Mouse (Mus musculus) forebrain, embryonic 10.5 days (tissue): ENCODE results near the gene Ccdc47. TPM values are rescaled to one million over a fixed set of nuclear protein-coding genes. Genes with fewer than 3 reads are reported as not detected.

ENCODE experiments used
- DNase-seq: peaks from one replicate; pipeline ENCODE4 v3.0.0-alpha.2; 2017; ENCODE audit warnings: low spot score; ENCODE audit errors: extremely low spot score
- H3K27ac ChIP-seq: fragments of 300-500 bp; sonication (generic); 2 replicates; pipeline ENCODE4 v1.5.1; 2016; ENCODE audit warnings: mild to moderate bottlenecking
- H3K27me3 ChIP-seq: fragments of 300-500 bp; sonication (generic); 2 replicates; pipeline ENCODE4 v1.6.1; 2016; ENCODE audit warnings: mild to moderate bottlenecking; ENCODE audit not compliant: poor library complexity, severe bottlenecking
- H3K36me3 ChIP-seq: fragments of 300-500 bp; sonication (generic); replicated peaks from 2 replicates; pipeline ENCODE4 v1.6.1; 2016; ENCODE audit warnings: mild to moderate bottlenecking, moderate library complexity
- H3K4me1 ChIP-seq: fragments of 300-500 bp; sonication (generic); 2 replicates; pipeline ENCODE4 v1.6.1; 2016
- H3K4me3 ChIP-seq: fragments of 300-500 bp; sonication (generic); 2 replicates; pipeline ENCODE4 v1.5.1; 2016; ENCODE audit warnings: mild to moderate bottlenecking, moderate library complexity
- H3K9me3 ChIP-seq: fragments of 300-500 bp; sonication (generic); 2 replicates; pipeline ENCODE4 v1.6.1; 2016; ENCODE audit warnings: mild to moderate bottlenecking, moderate library complexity
- WGBS: fragments of 180-500 bp; shearing (Covaris S2); methylation state at CpG from one replicate; pipeline ENCODE4 v1.1.7; 2016; 5-methylcytosine and 5-hydroxymethylcytosine counted together
- polyA plus RNA-seq: library from polyadenylated mRNA; unstranded; fragments of >200 nt; fragmentation: Nextera tagmentation; extraction: Ambion mirVana; gene quantifications from 2 replicates; pipeline ENCODE4 v1.2.1, GENCODE M21; 2016

Gene Ccdc47
- polyA plus RNA-seq, 1 experiment from 2014 or later: 77.3 TPM

DNA sequence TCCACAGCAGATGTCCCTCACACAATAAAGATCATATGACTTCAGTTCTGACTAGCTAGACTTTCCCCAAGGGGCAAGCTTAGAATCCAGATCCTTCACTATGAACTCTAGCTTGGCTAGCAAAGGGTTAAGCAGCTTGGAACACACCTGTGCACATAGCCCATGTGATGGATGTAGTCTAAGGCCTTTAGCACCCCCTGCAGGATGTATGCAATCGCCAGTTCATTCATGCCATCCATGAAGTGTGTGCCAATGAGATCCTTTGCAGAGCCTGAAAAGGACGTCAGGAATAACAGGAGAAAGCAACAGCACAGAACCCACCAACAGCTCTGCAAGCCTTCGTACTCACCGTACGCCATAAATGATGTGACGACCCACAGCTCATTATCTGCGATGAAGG, 45.3 kb downstream of the Ccdc47 start:
- Histone ChIP-seq H3K4me1 (no peaks in the 10 kb centered on the region), H3K9me3 (no peaks in the 10 kb centered on the region), H3K27ac (no peak overlapping the region), H3K36me3 (peaks cover 62% of the 10 kb centered on the region), H3K27me3 (no peaks in the 10 kb centered on the region), H3K4me3 (no peak overlapping the region)
- no peak for DNase-seq
- 78% methylated on average over 7 of the region's 7 CpGs for WGBS

DNA sequence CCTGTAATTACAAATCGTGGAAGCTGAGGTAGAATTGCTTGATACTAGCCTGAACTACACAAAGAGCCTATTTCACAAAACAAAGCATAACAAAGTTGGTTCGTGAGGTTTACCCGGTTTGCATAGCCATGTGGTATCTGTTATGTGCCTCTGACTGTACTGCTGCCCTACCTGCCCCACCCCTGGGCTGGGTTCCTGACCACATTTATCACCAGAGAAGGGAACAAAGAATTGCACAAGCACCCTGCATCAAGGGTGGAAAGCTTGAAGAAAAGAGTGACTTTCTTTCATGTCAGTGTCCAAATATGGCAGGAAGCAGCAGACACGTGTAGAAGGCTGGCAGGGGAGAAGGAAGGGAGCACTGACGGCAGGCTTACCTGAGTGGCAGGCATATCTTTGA, 48.7 kb downstream of the Ccdc47 start:
- H3K9me3 ChIP-seq: no peaks in the 10 kb centered on the region
- DNase-seq: no peak
- no peaks in the 10 kb centered on the region for H3K27me3 ChIP-seq
- H3K4me3 ChIP-seq: no peak overlapping the region
- 86% methylated on average over 5 of the region's 5 CpGs for WGBS
- H3K27ac ChIP-seq: no peak overlapping the region
- peaks cover 82% of the 10 kb centered on the region for H3K36me3 ChIP-seq
- no peaks in the 10 kb centered on the region; the same call in 1 of the 2 replicates for H3K4me1 ChIP-seq

DNA sequence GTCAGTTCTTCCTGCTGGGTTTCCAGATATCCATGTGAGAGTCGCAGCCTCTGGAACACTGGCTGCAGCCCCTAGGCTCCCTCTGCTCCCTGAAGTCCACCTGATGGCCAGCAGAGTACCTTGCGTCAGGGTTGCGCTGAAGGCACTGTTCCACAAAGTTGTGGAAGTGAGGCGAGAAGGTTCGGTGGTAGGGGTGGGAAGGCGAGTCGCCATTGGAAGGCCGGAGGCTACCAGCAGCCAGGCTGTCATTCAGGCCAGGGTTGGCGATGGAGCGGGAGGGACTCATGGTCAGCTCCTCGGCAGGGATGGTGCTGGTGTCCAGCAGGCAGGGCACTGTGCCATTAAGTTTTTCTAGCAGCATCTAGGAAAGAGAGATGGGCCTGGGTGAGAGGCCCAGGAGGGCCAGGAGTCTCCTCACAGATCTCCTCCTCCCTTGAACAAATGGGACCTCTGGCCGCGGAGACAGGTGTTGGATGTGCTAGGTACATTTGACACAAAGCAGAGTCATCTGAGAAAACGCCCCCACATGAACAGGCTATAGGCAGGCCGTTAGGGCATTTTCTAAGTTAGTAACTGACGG, 51.5 kb downstream of the Ccdc47 start:
- no peak overlapping the region for H3K4me3 ChIP-seq
- DNase-seq: no peak
- H3K27me3 ChIP-seq: no peaks in the 10 kb centered on the region
- peaks cover 68% of the 10 kb centered on the region for H3K36me3 ChIP-seq
- no peaks in the 10 kb centered on the region for H3K9me3 ChIP-seq
- 91% methylated on average over 16 of the region's 16 CpGs for WGBS
- no peak overlapping the region for H3K27ac ChIP-seq
- H3K4me1 ChIP-seq: peaks cover 16% of the 10 kb centered on the region

DNA sequence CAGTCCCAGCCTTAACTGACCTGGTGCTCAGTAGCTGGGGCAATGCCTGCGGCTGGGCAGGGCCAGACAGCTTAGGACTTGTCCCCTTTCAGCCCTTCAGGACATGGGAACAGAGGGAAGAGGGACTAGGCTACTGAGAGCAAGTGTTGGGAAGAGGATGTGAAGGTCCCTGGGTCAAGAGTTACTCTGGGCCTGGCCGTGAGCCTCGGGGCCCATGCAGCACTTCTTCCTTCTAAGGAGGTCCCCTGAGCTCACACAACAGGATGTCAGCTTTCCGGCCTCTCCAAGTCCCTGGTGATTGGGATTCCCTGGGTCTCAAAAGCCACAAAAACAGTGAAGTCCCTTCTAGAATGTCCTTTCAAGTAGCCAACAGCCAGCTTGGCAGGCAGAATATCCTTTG, 52.6 kb downstream of the Ccdc47 start:
- WGBS: 94% methylated on average over 4 of the region's 4 CpGs
- DNase-seq: no peak
- peak overlapping the region; percentile 51; the same call in 1 of the 2 replicates for H3K27ac ChIP-seq
- no peak overlapping the region for H3K4me3 ChIP-seq
- H3K36me3 ChIP-seq: peaks cover 69% of the 10 kb centered on the region
- no peaks in the 10 kb centered on the region for H3K27me3 ChIP-seq
- H3K4me1 ChIP-seq: peaks cover 28% of the 10 kb centered on the region
- no peaks in the 10 kb centered on the region for H3K9me3 ChIP-seq

DNA sequence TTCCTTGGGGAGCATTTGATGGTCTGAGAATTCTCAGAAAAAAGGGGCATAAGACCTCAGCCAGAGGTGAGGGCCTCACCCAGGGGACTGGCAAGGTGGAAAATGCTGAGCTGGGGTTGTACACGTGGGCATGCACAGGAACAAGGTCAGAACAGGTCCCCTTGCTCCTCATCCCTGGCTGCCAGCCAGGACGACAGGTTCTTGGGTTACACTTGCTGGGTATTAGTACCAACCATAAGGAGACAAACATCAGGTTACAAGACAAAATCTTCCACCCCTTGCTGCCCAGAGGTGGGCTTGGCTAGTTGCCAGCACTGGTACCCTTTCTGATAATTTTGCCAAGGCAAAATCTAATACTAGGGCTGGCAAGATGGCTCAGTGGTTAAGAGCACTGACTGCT, 53.9 kb downstream of the Ccdc47 start:
- DNase-seq: no peak
- Histone ChIP-seq H3K36me3 (peaks cover 71% of the 10 kb centered on the region), H3K27me3 (no peaks in the 10 kb centered on the region), H3K4me1 (peaks cover 37% of the 10 kb centered on the region), H3K4me3 (no peak overlapping the region), H3K9me3 (no peaks in the 10 kb centered on the region), H3K27ac (no peak overlapping the region)
- 85% methylated on average over 2 of the region's 2 CpGs for WGBS

DNA sequence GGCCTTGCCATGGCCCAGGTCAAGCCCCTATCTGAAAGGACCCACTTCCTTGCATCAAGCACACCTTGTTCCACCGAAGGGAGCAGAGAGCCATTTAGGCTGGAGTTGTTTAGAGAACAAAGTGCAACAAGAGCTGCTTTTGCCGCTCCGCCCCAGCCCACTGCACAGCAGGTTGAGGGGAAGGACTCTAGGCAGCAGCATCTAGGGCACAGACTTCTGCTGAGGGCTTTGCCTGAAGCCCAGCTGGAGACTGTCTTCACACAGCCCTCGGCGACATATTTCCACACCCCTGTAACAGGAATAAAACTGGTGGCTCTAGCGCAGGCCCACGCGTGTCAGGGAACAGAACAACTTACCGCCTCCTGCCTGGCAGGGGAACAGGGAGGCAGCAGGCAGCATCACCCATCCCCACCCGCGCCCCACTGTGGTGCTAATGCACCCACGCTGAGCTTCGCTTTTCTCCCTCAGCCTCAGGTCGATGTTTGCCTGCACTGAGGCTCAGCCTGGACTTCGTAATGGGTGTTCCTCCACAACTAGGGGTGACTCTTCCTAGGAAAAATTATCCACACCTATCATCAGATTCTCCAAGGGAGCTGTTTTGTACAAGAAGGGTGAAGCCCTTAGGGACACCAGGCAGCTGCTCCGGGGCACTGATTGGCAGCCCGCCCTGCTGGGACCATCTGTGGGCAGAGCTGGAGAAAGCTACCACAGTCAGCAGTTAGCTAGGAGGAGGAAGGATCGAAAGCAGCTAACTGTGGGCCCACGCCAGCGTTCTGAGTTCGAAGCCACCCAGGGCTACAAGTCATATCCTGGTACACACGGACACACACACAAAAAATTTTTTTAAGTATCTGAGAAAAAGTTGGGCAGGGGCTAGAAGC, 55.1 kb downstream of the Ccdc47 start, which contains the start of the genes Gm10840 and Limd2:
TSS of gene Gm10840 (plus strand) at position 10 of the 881 bp plus-strand sequence.
TSS of gene Limd2 (minus strand) at position 20 of the 881 bp plus-strand sequence.
- WGBS: 33% methylated on average over 22 of the region's 22 CpGs
- Histone ChIP-seq H3K9me3 (no peaks in the 10 kb centered on the region), H3K27me3 (no peaks in the 10 kb centered on the region), H3K36me3 (peaks cover 71% of the 10 kb centered on the region), H3K27ac (peak within 1 kb of the TSS; percentile 99), H3K4me1 (peaks cover 48% of the 10 kb centered on the region), H3K4me3 (peak within 1 kb of the TSS; percentile 88)
- DNase-seq: peak; percentile 32

DNA sequence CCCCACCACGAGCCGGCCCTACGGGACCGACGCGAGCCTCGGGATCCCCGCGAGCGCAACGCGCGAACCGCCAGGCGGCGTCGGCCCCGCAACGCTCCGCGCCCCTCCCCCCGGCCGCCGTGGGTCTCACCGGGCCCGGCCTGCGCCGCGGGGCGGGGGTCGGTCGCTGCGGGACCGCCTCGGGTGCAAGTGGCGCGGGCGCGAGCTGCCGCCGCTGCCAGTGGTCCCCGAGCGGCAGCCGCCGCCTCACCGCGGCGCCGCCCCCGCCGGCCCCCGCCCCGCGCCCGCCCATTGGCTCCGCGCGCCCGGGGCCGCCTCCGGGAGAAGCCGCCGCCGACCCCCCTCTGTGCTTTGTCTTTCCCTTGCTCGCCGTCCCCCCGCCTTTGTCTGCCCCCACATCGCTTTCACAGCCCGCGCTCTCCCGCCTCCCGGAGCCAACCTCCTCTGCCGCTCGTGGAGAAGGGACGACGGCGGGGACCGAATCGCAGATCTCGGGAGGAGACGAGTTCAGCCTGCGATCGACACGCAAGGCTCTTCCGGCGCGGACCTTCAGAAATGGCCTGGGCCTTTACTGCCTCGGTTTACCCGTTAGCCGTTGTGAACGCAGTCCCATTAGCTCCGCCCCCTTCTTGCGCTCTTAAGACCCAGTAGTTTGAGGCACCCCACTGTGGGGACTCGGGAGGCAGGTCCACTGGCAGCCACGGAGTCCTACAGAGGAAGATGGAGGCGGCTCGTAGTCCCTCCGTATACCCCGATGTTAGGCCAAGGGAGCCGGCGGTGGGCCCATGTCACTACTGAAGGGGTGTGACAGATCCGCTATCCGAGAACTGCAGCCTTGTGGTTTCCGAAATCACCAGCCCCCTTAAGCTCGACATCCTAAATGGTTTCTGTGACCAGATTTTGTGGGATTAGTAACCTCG, 56.0 kb downstream of the Ccdc47 start:
- peaks cover 71% of the 10 kb centered on the region for H3K36me3 ChIP-seq
- peak overlapping the region; percentile 88 for H3K4me3 ChIP-seq
- H3K9me3 ChIP-seq: no peaks in the 10 kb centered on the region
- H3K27ac ChIP-seq: peak overlapping the region; percentile 99
- under 1% methylated on average over 83 of the region's 106 CpGs for WGBS
- DNase-seq: peak; percentile 84
- H3K4me1 ChIP-seq: peaks cover 49% of the 10 kb centered on the region
- H3K27me3 ChIP-seq: no peaks in the 10 kb centered on the region

DNA sequence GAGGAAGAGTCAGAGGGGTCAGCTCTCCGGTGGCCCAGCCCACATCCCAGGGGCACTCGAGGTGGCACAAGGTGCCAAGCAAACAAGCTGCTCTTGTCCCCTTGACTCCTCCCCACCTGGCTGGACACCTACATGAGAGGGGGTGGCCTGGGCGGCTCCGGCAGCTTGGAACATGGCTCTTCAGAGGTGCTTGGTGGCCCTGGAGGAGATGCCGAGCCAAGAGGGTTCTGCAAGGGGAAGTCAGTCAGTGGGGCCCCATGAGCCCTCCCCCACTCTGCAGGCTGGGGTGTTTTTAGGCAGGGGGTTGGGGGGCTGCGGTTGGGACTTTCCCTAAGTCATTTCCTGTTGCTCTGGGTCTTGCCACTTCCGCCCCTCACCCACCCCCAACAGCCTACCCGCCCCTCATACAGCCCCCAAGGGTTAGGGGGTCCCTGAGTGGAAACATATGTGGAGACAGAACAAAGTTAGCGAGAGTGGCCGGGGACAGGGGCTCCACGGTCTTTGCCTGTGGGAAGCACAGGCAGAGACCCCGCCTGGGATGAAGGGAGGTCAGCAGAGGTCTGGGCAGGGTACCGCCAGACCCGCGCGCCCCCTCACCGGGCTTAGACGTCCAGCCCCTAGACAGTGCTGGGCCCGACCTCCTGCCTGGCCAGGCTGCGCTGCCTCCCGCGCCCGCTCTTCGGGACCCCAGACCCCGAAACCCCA, 56.8 kb downstream of the Ccdc47 start:
- peak; percentile 56 for DNase-seq
- peaks cover 71% of the 10 kb centered on the region for H3K36me3 ChIP-seq
- H3K27me3 ChIP-seq: no peaks in the 10 kb centered on the region
- WGBS: 1% methylated on average over 23 of the region's 25 CpGs
- H3K4me1 ChIP-seq: peaks cover 49% of the 10 kb centered on the region
- H3K27ac ChIP-seq: peak overlapping the region; percentile 99
- no peaks in the 10 kb centered on the region for H3K9me3 ChIP-seq
- H3K4me3 ChIP-seq: peak overlapping the region; percentile 88

DNA sequence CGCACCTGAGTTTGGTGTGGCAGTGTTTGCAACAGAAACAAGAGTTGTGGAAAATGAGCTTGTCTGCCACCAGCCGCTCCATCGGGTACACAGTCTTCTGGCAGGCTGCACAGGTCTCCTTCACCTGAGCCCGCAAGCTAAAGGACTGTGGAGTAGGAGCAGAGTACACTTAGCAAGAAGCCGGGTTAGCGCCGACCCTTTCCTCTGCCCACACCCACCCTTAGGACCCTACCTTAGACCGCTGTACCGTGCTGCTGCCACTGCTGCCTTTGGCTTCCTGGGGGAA, 57.3 kb downstream of the Ccdc47 start:
- Histone ChIP-seq H3K27ac (peak overlapping the region; percentile 99), H3K4me3 (peak overlapping the region; percentile 88), H3K4me1 (peaks cover 49% of the 10 kb centered on the region), H3K9me3 (no peaks in the 10 kb centered on the region), H3K36me3 (peaks cover 71% of the 10 kb centered on the region), H3K27me3 (no peaks in the 10 kb centered on the region)
- WGBS: 56% methylated on average over 9 of the region's 9 CpGs
- peak; percentile 21 for DNase-seq

DNA sequence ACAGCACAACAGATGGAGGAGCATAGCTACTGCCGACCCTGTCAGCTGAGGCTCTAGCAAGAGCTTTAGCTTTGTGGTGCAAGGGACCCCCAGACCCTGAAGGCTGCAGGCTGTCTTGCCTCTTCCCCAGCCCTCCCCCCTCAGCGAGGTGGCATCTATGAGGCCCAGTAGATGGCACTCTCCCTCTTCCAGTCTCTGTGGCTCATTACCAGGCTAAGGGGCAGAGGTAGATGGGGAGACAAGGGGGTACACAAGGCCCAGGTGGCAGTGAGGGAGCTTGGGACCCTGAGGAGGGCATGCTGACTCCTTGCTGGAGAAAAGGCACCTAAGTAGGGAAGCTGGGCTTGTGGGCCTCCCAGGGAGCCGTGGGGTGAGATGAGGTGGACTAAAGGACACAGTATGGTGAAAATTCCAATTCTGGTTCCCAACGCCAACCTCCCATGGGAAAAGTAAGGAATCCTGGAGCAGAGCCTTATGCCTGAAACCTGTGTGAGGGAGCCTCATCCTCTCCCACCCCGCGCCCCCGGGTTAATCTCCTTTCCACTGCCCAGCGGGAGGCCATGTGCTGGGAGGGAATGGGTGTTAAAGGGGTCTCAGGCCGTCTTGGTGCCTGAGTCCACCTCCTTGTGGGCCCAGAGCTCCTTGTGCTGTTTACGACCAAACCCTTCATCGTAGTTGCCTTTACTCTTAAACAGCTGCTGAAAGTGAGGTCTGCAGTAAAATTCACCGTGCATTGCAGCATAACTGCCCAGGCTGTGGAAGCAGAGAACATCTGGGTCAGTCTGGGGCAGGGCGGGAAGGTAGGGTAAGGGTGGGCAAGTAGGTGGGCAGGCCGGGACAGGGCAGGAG, 57.8 kb downstream of the Ccdc47 start:
- no peaks in the 10 kb centered on the region for H3K9me3 ChIP-seq
- peak overlapping the region; percentile 88 for H3K4me3 ChIP-seq
- DNase-seq: peak; percentile 26
- peak overlapping the region; percentile 99 for H3K27ac ChIP-seq
- H3K27me3 ChIP-seq: no peaks in the 10 kb centered on the region
- peaks cover 49% of the 10 kb centered on the region for H3K4me1 ChIP-seq
- H3K36me3 ChIP-seq: peaks cover 71% of the 10 kb centered on the region
- WGBS: 62% methylated on average over 14 of the region's 14 CpGs

DNA sequence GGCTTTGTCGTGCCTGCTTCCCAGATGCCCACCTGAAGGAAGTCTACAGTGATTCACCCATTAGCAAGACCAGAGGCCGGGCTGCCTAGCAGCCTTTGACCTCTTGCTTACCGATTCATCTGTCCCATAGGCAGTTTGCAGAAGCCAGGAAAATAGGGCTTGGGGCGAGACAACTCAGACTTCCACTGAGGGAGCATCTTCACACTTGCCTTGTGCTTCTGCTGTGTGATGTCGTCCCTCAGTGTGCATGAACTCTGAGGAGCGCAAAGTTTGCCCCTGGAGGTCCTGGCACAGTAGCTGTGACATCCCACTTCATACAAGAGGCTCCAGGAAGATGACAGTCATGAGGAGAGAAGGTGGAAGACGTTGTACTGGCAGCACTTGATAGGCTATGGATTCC, 59.0 kb downstream of the Ccdc47 start:
- Histone ChIP-seq H3K36me3 (peaks cover 71% of the 10 kb centered on the region), H3K27ac (no peak overlapping the region), H3K9me3 (no peaks in the 10 kb centered on the region), H3K4me3 (no peak overlapping the region), H3K4me1 (peaks cover 49% of the 10 kb centered on the region), H3K27me3 (no peaks in the 10 kb centered on the region)
- 91% methylated on average over 7 of the region's 7 CpGs for WGBS
- DNase-seq: no peak
